Mouse (Mus musculus): ENCODE measurements around the gene Gpd2.

DNA sequence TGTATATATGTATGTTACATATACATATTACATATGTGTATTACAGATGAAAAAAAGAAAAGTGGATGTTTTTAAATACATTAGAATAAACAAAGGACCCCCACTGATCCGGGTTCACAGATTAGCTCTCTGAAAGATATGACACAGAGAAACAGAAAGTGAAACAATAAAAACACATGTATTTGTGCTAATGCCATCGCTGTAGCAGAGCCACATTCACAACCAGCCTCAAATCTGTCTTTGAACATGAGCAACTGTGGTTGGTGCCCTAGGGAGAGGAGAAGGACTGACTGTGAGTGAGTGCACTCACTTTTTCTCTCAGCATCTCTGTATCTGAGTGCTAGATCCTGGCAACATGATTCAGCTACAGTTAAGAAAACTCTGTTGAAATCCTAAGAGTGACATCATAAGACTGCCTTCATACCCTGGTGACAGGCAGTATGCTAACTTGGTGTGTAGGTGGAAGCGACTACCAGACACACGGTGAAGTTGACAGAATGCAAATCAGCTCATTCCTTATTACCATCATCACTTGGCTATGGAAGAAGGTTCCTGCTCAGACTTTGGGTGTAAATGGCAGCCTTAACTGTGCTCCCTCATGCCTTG lies 170.1 kb downstream of the Gpd2 start:
- TF ChIP-seq CTCF (IDR thresholded peaks at IDR 0.05; ENCODE audit: extremely low read depth, insufficient read length, insufficient replicate concordance, low read depth, low read length) (no peak), POLR2A (IDR thresholded peaks at IDR 0.05; ENCODE audit: low read depth, low read length) (no peak)

All from small intestine, adult 2 months (tissue).